Mouse (Mus musculus): ENCODE data around the gene Arxes1.
"Not testable (repeated sequence)": the region's sequence is repeated elsewhere in the genome, so short reads cannot be mapped to it uniquely, and the experiment has no call there.

GRCm38 (mm10) chrX:135993664-135994119 is 39.5 kb upstream of the Arxes1 start, which contains the start of gene Arxes2:
- not testable (repeated sequence) for TF ChIP-seq GATA1 (IDR thresholded peaks at IDR 0.05; ENCODE audit: borderline replicate concordance, low read length); CTCF (IDR thresholded peaks at IDR 0.05; ENCODE audit: low read depth, low read length)

Data from G1E (cell line).